Mouse (Mus musculus) forebrain, embryonic 12.5 days (tissue): Measurements from ENCODE around the gene Btd. TPM values are rescaled to one million over a fixed set of nuclear protein-coding genes. Genes with fewer than 3 reads are reported as not detected.

Source experiments
- ATAC-seq: fragments of 200-750 bp; cut with Nextera tagmentation; 2 replicates; pipeline ENCODE4 v1.8.0; 2017; ENCODE audit warnings: moderate TSS enrichment; ENCODE audit not compliant: low FRiP score
- H3K27ac ChIP-seq: fragments of 300-500 bp; sonication (generic); 2 replicates; pipeline ENCODE4 v1.5.1; 2016; ENCODE audit warnings: mild to moderate bottlenecking
- H3K27me3 ChIP-seq: fragments of 300-500 bp; sonication (generic); 2 replicates; pipeline ENCODE4 v1.6.1; 2016; ENCODE audit warnings: mild to moderate bottlenecking
- H3K36me3 ChIP-seq: fragments of 300-500 bp; sonication (generic); replicated peaks from 2 replicates; pipeline ENCODE4 v1.6.1; 2016; ENCODE audit warnings: mild to moderate bottlenecking
- H3K4me1 ChIP-seq: fragments of 300-500 bp; sonication (generic); 2 replicates; pipeline ENCODE4 v1.6.1; 2016
- H3K4me2 ChIP-seq: fragments of 300-500 bp; sonication (generic); 2 replicates; pipeline ENCODE4 v1.6.1; 2016; ENCODE audit warnings: mild to moderate bottlenecking, moderate library complexity
- H3K4me3 ChIP-seq: fragments of 300-500 bp; sonication (generic); replicated peaks from 2 replicates; pipeline ENCODE4 v1.5.1; 2016; ENCODE audit warnings: mild to moderate bottlenecking
- H3K9ac ChIP-seq: fragments of 300-500 bp; sonication (generic); 2 replicates; pipeline ENCODE4 v1.6.1; 2016; ENCODE audit warnings: mild to moderate bottlenecking
- H3K9me3 ChIP-seq: fragments of 300-500 bp; sonication (generic); 2 replicates; pipeline ENCODE4 v1.6.1; 2016
- WGBS: fragments of 180-500 bp; shearing (Covaris S2); methylation state at CpG from one replicate; pipeline ENCODE4 v1.1.7; 2016; 5-methylcytosine and 5-hydroxymethylcytosine counted together
- polyA plus RNA-seq: library from polyadenylated mRNA; unstranded; fragments of >200 nt; fragmentation: Nextera tagmentation; extraction: Ambion mirVana; gene quantifications from 2 replicates; pipeline ENCODE4 v1.2.1, GENCODE M21; 2016

The Btd gene
- polyA plus RNA-seq, 1 experiment from 2014 or later: 13.9 TPM

- Histone ChIP-seq H3K9ac (peak overlapping the region; percentile 62), H3K27me3 (no peaks in the 10 kb centered on the region), H3K36me3 (0 out of 2 replicates have a peak, but pooled peaks cover 8% of the 10 kb centered on the region), H3K9me3 (no peaks in the 10 kb centered on the region), H3K4me1 (peaks cover 53% of the 10 kb centered on the region), H3K27ac (peak overlapping the region; percentile 98), H3K4me2 (peak overlapping the region; percentile 65), H3K4me3 (peak overlapping the region; percentile 39)
- 28% methylated on average over 9 of the region's 9 CpGs for WGBS
- ATAC-seq: peak; percentile 45
Observed at GRCm38 (mm10) chr14:31662555-31663211, 21.9 kb downstream of the Btd start.

GRCm38 (mm10) chr14:31663376-31664099 lies 22.7 kb downstream of the Btd start:
- no peak for ATAC-seq
- Histone ChIP-seq H3K27ac (peak overlapping the region; percentile 98), H3K4me1 (peaks cover 53% of the 10 kb centered on the region), H3K9me3 (no peaks in the 10 kb centered on the region), H3K4me3 (no peak overlapping the region), H3K9ac (no peak overlapping the region), H3K36me3 (0 out of 2 replicates have a peak, but pooled peaks cover 8% of the 10 kb centered on the region), H3K4me2 (no peak overlapping the region), H3K27me3 (no peaks in the 10 kb centered on the region)
- WGBS: 92% methylated on average over 13 of the region's 13 CpGs

GRCm38 (mm10) chr14:31664100-31664902 lies 23.5 kb downstream of the Btd start:
- Histone ChIP-seq H3K9ac (no peak overlapping the region), H3K27ac (peak overlapping the region; percentile 98), H3K27me3 (no peaks in the 10 kb centered on the region), H3K4me1 (peaks cover 58% of the 10 kb centered on the region), H3K4me3 (no peak overlapping the region), H3K36me3 (0 out of 2 replicates have a peak, but pooled peaks cover 8% of the 10 kb centered on the region), H3K4me2 (no peak overlapping the region), H3K9me3 (no peaks in the 10 kb centered on the region)
- WGBS: 76% methylated on average over 18 of the region's 18 CpGs
- ATAC-seq: no peak

GRCm38 (mm10) chr14:31664903-31665565 lies 24.2 kb downstream of the Btd start:
- 74% methylated on average over 12 of the region's 12 CpGs for WGBS
- peaks cover 58% of the 10 kb centered on the region for H3K4me1 ChIP-seq
- H3K27ac ChIP-seq: peak overlapping the region; percentile 36; the same call in 1 of the 2 replicates
- H3K36me3 ChIP-seq: 0 out of 2 replicates have a peak, but pooled peaks cover 8% of the 10 kb centered on the region
- H3K4me3 ChIP-seq: no peak overlapping the region
- H3K9me3 ChIP-seq: no peaks in the 10 kb centered on the region
- no peak overlapping the region for H3K4me2 ChIP-seq
- H3K9ac ChIP-seq: no peak overlapping the region
- H3K27me3 ChIP-seq: no peaks in the 10 kb centered on the region
- ATAC-seq: no peak

- WGBS: 85% methylated on average over 4 of the region's 4 CpGs
- H3K4me2 ChIP-seq: no peak overlapping the region
Observed at GRCm38 (mm10) chr14:31665566-31665940, 24.7 kb downstream of the Btd start.

GRCm38 (mm10) chr14:31666931-31667705 lies 26.3 kb downstream of the Btd start:
- Histone ChIP-seq H3K9me3 (no peaks in the 10 kb centered on the region), H3K9ac (no peak overlapping the region), H3K27ac (no peak overlapping the region), H3K27me3 (no peaks in the 10 kb centered on the region), H3K36me3 (0 out of 2 replicates have a peak, but pooled peaks cover 8% of the 10 kb centered on the region), H3K4me3 (no peak overlapping the region), H3K4me2 (no peak overlapping the region), H3K4me1 (peaks cover 53% of the 10 kb centered on the region)
- 95% methylated on average over 28 of the region's 28 CpGs for WGBS
- no peak for ATAC-seq

More at GRCm38 (mm10) chr14:31665566-31665940, 24.7 kb downstream of the Btd start:
- Histone ChIP-seq H3K9me3 (no peaks in the 10 kb centered on the region), H3K27me3 (no peaks in the 10 kb centered on the region), H3K4me1 (peaks cover 58% of the 10 kb centered on the region), H3K4me3 (no peak overlapping the region), H3K9ac (no peak overlapping the region), H3K27ac (no peak overlapping the region), H3K36me3 (0 out of 2 replicates have a peak, but pooled peaks cover 8% of the 10 kb centered on the region)
- no peak for ATAC-seq

- Histone ChIP-seq H3K9ac (no peak overlapping the region), H3K4me1 (peaks cover 47% of the 10 kb centered on the region), H3K27ac (no peak overlapping the region), H3K27me3 (no peaks in the 10 kb centered on the region), H3K4me3 (no peak overlapping the region), H3K4me2 (no peak overlapping the region), H3K36me3 (0 out of 2 replicates have a peak, but pooled peaks cover 8% of the 10 kb centered on the region), H3K9me3 (no peaks in the 10 kb centered on the region)
- 90% methylated on average over 6 of the region's 6 CpGs for WGBS
- ATAC-seq: no peak
Observed at GRCm38 (mm10) chr14:31667741-31668140, 26.9 kb downstream of the Btd start.

- ATAC-seq: no peak
- H3K4me2 ChIP-seq: no peak overlapping the region
- whole genome bisulfite sequencing: 88% methylated on average over 13 of the region's 13 CpGs
- H3K36me3 ChIP-seq: 0 out of 2 replicates have a peak, but pooled peaks cover 8% of the 10 kb centered on the region
- H3K9me3 ChIP-seq: no peaks in the 10 kb centered on the region
- H3K4me1 ChIP-seq: peaks cover 41% of the 10 kb centered on the region
- no peak overlapping the region for H3K9ac ChIP-seq
- no peaks in the 10 kb centered on the region for H3K27me3 ChIP-seq
- H3K4me3 ChIP-seq: no peak overlapping the region
- H3K27ac ChIP-seq: 0 out of 2 replicates have a peak overlapping the region, but pooled peaks have one; percentile 46
Observed at GRCm38 (mm10) chr14:31668326-31668725, 27.5 kb downstream of the Btd start.

DNA sequence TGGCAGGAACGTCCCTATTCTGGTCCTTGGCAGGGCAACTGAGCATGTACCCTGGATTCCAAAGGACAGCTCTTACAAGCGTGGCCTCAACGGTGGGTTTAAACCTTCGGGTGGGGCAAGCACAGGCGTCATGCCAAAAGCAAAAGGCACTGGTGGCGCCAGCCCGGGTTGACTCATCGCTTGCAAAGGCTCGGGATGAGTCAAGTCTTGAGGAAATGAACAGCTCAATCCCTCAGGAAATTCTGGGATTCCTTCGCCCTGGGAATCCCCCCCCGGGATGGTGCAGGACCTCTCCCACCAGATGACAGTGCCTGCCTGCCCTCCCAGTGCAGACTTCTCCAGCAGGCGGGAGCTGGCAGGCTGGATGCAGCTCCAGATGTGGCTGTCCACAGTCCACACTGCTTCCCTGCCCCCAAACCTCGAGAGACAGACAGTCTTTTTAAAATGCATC lies 28.4 kb downstream of the Btd start:
- no peaks in the 10 kb centered on the region for H3K9me3 ChIP-seq
- H3K4me2 ChIP-seq: no peak overlapping the region
- 74% methylated on average over 13 of the region's 13 CpGs for WGBS
- H3K27me3 ChIP-seq: no peaks in the 10 kb centered on the region
- H3K4me3 ChIP-seq: no peak overlapping the region
- H3K27ac ChIP-seq: peak overlapping the region; percentile 79
- H3K36me3 ChIP-seq: 0 out of 2 replicates have a peak, but pooled peaks cover 8% of the 10 kb centered on the region
- H3K9ac ChIP-seq: no peak overlapping the region
- H3K4me1 ChIP-seq: peaks cover 34% of the 10 kb centered on the region
- peak; percentile 45; the same call in 1 of the 2 replicates for ATAC-seq

GRCm38 (mm10) chr14:31669642-31670490 lies 29.0 kb downstream of the Btd start:
- ATAC-seq: peak; percentile 72
- peaks cover 27% of the 10 kb centered on the region for H3K4me1 ChIP-seq
- no peaks in the 10 kb centered on the region for H3K9me3 ChIP-seq
- H3K9ac ChIP-seq: no peak overlapping the region
- WGBS: 63% methylated on average over 15 of the region's 15 CpGs
- 0 out of 2 replicates have a peak, but pooled peaks cover 8% of the 10 kb centered on the region for H3K36me3 ChIP-seq
- H3K4me3 ChIP-seq: no peak overlapping the region
- no peaks in the 10 kb centered on the region for H3K27me3 ChIP-seq
- peak overlapping the region; percentile 79 for H3K27ac ChIP-seq
- no peak overlapping the region for H3K4me2 ChIP-seq
